Mouse (Mus musculus): ENCODE measurements around the gene Coq9.

- TF ChIP-seq CTCF (IDR thresholded peaks at IDR 0.05; ENCODE audit: borderline replicate concordance, control insufficient read depth, extremely low read depth, insufficient read depth, low read length, poor library complexity) = no peak
- TF ChIP-seq POLR2A (IDR thresholded peaks at IDR 0.05; ENCODE audit: control insufficient read depth, extremely low read depth, insufficient read depth, low read length, poor library complexity) = no peak
These were observed 23.3 kb downstream of the Coq9 start for GRCm38 (mm10) chr8:94861352-94861910.

Data from thymus, adult 2 months (tissue).